Mouse (Mus musculus): ENCODE measurements around the gene Synpo2.

GRCm38 (mm10) chr3:123179508-123179907 lies 56.4 kb downstream of the Synpo2 start:
- TF ChIP-seq GATA1 (IDR thresholded peaks at IDR 0.05; ENCODE audit: borderline replicate concordance, low read length) (no peak), CTCF (IDR thresholded peaks at IDR 0.05; ENCODE audit: low read depth, low read length) (no peak), TAL1 (conservative IDR thresholded peaks at IDR 0.05; ENCODE audit: low read depth, low read length) (no peak)

Measured in G1E (cell line).